Mouse (Mus musculus) liver, postnatal 0 days (tissue): ENCODE data around the gene Syt2.

ENCODE experiments used
- CTCF ChIP-seq: sonication (generic); IDR thresholded peaks from 2 replicates; pipeline ENCODE4 v1.5.1; 2016; ENCODE audit warnings: antibody characterized with exemption, low read depth
- EP300 ChIP-seq: IDR thresholded peaks from 2 replicates; pipeline ENCODE4 v1.6.1; 2016; ENCODE audit warnings: antibody characterized with exemption, low read depth, mild to moderate bottlenecking

GRCm38 (mm10) chr1:134711061-134711460, 64.6 kb downstream of the Syt2 start:
- TF ChIP-seq EP300 (no peak), CTCF (no peak)
